Mouse (Mus musculus) left cerebral cortex, postnatal 36 days (tissue): ENCODE results near the gene Mpped2. TPM values are rescaled to one million over a fixed set of nuclear protein-coding genes. Genes with fewer than 3 reads are reported as not detected.

Source experiments
- DNase-seq, 2 experiments: peaks; one replicate each; pipeline ENCODE4 v3.0.0; 2021 to 2022; ENCODE audit warnings: low spot score in 2 of 2, mixed read lengths in 1 of 2
- intact Hi-C: fragments of 180-260 bp; cut with DNase I; formaldehyde crosslinking; loops from one replicate; pipeline ENCODE4 v1.15.1; 2025
- total RNA-seq, 2 experiments: library from RNA; stranded (reverse); gene quantifications; 2 replicates each; pipeline ENCODE4 v1.2.3; 2021

The Mpped2 gene
- total RNA-seq, 2 experiments from 2014 or later, result 31.9 to 38.8 TPM

DNA sequence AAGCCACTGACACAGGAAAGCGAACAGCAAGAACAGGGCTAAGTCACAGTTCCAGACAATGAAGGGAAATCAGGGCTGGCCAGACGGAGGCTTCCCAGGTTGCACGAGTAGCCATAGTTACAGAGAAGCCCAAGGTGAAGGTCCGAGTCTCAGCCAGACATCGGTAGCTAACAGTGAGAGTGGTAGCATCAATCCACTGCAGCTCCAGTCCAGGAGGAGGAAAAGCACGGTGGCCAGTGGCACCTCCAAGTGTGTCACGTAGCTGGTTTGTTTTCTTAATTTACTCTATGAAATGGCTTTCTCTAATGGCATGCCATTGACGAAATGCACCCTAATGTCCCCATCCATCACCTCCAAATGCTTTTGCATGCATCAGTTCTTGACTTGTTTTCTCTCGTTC, 180.1 kb downstream of the Mpped2 start:
- intact Hi-C loops, result no loop called here
- no peak for DNase-seq

DNA sequence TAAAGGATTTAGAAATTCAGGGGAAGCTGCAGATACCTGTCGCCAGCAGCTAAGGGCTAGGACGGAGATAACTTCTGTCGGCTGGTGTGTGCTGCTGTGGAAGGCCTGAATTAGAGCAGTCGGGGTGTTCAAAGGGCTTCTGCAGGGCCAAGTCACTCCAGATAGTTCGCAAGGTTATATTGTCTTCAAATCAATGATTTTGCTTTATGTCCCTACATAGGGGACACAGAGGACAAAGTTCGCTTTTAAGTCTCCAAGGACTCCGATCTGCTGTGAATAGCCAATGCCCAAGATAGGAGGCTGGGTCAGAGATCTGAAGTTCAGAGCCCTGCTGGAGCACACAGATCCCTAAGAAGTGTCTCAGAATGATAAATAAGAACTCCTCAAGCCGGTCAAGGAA, 190.3 kb downstream of the Mpped2 start:
- intact Hi-C loops, result no loop called here
- DNase-seq, result no peak

DNA sequence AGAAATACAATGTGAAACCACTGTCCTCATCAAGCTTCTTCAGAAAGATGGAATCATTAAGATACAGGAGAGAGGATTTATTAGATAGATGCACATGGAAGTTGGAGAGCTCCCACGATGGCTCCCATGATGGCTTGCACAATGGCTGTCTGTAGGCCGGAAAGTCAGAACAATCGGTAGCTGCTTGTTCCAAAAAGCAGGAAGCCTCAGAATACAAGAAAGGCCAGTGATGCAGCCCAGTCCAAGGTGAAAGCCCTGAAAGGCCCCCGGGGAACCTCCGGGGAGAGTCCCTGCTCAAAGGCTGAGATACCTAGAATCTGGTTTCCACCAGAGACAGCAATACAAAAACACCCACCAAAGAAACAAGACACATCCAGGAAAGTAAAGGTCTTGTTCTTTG, 195.1 kb downstream of the Mpped2 start:
- intact Hi-C loops, result no loop called here
- DNase-seq, result no peak

DNA sequence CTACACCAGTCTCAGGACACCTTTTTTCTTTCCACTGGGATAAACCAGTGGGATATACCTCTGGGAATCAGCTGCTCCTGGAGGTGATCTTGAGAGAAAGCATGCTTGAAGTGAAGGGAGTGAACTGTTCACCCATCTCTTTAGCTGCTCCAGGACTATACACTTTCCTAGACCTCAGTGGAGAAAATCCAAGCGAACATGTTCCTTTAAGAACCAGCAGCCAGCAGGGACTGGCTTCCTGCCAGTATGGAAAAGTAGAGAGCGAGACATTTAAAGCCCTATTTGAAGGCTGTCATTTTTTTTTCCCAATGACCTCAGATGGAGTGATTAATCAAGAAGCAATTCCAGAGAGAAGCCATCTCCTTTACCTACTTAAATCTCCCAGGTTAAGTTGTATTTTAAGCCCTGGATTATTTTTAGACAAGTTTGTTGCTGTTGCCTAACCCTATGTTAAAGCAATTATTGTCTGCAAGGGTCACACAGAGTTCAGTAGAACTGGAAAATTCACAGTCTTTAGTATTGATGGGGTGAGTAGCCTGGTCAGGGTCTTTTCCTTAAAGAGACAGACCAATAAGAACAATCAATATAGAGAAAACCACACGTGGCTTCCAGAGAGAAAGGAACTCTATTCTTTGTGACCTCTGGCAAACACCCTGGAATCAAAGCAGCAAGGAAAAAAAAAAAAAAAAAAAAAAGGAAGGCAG, 196.4 kb downstream of the Mpped2 start:
- DNase-seq, result no peak
- intact Hi-C loops, result no loop called here

DNA sequence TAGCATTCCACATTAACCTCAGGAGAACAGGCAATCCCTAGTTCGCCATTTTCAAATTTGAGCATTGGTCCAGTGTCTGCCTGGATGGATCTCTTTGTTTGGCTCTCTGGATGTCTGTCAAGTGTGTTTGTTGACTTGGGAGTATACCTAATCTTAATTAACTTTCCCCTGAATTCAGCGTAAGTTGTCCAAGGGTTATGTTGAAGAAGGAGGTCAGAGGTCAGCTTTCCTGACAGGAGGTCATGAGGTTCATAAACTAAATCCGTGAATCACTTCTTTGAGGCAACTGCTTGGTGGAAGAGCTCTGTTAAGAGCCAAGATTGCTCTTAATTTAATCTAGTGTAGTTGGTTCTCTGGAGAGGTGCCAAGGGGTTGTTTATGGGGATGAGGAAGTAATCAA, 200.3 kb downstream of the Mpped2 start:
- DNase-seq, result no peak

DNA sequence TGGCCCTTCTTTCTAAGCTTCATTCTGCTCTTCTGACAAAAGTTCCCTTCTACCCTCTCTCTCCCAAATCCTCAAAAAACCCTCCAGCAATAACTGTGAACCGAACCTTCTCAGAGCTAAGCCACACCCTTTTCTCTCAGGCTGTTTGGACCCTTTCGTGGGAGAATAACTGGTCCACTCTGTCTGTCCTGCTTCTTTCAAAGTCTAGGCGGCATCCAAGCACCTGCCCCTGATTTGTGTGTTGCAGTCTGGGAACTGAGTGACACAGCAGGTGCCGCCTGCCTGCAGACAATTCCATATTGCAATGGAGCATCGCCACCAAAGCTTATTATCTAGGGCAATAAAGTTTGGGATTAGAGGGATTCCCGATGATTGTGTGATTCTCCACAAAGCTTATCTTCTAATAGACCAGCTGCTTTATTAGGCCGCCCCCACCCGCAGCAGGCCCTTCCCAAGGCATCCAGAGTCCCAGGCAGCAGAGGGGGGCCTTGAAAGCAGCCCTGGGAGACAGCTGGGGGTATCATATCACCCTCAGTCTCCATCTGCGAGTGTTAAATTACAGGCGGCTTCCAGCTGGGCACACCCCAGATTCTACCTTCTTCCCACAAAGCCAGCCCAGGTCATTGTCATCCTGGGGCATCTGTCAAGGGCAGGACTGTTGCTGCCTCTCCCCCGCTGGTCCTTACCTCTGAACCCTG, 202.4 kb downstream of the Mpped2 start:
- no peak for DNase-seq
- intact Hi-C loops, result no loop called here

More for the DNA sequence above, 200.3 kb downstream of the Mpped2 start:
- intact Hi-C loops, result no loop called here

DNA sequence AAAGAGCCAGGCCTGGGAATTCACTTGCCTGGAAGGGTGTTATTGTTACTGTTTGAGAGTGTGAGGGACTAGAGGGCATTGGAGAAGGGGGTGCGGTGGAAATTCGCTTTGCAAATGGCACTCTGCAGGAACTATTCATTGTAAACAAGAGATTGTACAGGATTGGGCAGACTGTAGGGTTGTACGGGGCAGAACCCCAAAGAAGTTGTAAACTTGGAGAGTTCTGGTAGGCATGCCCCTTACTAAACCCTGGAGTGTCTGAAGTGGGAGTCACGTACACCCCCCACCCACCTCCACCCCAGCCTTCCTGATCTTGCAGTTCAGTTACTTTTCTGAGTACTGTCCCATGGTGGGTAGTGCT, 202.9 kb downstream of the Mpped2 start:
- no peak for DNase-seq
- intact Hi-C loops, result no loop called here

DNA sequence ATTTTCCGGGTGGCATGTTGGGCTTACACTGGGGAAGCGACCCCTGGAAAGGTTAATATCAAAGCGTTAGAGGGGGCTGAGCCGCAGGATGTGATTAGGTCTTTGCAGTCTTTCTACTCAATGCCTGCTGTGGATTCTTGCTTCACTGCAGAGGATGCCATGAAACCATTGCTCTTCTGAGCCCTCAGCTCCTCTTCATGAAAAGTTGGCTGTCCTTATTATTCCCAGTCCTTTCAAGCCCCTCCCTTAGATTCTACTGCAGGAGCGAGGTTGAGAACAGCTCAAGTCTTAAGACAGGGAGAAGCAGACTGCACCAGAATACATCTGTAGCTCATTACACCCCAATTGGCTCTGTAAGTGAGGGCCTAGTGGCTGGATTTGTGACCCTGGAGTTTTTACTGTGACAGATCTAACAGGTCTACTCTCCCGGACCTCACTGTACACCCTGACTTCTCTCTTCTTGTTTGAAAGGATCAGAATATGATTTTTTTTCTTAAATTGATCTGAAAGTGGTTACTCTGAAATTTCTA, 218.9 kb downstream of the Mpped2 start:
- intact Hi-C loops, result no loop called here
- DNase-seq, result no peak
